Mouse (Mus musculus): ENCODE measurements around the gene Prss48. TPM values are rescaled to one million over a fixed set of nuclear protein-coding genes. Genes with fewer than 3 reads are reported as not detected.
A peak's percentile ranks its signal among the peaks of the same experiment; 100 is the strongest.
"Not testable (repeated sequence)": the region's sequence is repeated elsewhere in the genome, so short reads cannot be mapped to it uniquely, and the experiment has no call there.

Prss48 gene
- total RNA-seq, 2 experiments from 2014 or later: not detected

DNA sequence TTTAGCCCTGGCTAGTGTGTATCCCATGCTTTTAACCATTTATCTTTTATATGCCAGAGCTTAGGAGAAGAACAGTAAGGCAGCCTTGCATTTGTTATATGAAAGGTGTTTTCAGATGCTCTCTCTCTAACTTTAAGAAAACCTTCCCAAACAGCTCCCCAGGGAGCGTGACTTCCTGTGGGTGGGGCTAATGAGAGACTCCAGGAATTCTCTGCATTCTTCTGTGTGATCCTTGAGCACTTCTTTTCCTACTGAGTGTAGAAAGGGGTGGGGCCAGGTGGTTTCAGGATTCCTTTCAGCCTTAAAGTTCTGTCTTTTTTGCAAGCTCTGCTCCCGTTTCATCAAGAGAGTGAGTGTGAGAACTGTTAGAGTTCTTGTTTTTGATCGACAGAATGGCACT, 8.3 kb upstream of the Prss48 start:
- DNase-seq (ENCODE audit: low spot score in 2 of 2): no peak

DNA sequence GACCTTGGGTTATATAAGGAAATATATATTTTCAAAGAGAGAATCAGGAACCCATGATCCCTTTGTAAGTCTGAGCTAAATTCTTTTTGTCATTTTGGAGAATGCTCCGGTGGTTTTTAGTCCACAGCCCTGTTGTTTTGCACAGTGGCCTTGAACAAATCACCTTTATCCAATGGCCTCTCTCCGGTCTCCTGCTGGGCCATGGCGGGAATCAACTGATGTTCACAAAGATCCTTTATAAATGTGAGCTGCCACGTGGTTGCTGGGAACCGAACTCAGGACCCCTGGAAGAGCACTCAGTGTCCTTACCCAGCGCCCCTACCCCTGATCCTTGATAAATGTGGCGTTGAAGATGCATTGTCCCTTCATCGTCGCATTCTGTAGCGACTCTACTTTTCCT, 2.5 kb upstream of the Prss48 start:
- DNase-seq (ENCODE audit: low spot score in 2 of 2): no peak

DNA sequence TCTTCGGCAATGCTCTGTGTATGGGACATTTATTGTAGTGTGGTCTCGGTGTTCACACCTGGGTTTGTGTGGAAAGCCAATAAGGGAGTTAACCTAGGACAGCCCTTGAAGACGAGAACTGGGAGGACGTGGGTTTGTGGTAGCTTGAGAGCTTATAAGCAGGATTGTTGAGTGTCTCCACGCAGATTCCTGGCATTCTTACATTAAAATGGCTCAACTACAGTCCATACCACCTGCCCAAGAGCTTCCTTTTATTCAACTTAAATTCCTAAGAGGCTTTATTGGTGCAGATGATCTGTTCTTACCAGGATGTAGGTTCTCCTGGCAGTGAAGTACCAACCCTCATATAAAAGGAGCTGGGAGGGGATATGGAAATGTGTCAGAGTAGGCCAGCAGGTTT, 649 bp upstream of the Prss48 start:
- no peak for DNase-seq (ENCODE audit: low spot score in 2 of 2)

DNA sequence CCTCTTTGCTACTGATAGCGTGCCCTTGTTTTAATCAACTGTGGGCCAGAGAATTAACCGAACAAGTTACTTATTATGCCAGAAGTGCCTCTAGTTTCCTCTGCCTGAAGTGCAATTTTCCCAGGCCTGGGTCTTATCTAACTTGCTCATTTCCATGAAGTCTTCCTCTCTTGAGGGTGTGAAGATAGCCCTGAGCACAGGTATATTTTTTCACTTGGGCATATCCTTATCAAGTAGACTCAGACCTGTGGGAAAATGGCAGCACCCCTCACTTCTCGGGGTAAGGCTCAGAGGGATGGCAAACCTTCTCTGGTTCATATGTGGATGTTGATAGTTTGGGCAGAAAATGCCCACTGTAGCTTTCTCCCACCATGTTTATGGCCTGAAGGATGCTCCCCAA, 1.0 kb downstream of the Prss48 start:
- no peak for DNase-seq (ENCODE audit: low spot score in 2 of 2)

DNA sequence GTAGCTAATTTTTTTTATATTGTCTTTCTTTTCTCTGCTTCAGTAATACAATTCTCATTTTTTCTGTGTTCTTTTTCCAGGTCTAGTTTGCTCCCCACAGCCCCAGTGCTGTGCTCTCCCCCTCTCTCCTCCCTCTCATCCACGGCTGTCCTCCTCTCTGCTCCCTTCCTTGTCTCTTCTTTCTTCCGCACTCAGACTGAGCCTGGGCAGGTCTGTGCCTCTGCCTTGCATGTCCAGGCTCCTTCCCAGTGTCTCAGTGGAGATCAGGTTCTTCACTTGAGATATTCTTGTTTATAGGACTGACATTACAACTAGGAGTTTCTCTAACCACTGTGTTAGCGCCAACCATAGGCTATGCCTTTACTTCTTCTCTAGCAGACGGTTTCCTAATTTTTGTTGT, 7.6 kb downstream of the Prss48 start:
- DNase-seq (ENCODE audit: low spot score in 2 of 2): no peak

DNA sequence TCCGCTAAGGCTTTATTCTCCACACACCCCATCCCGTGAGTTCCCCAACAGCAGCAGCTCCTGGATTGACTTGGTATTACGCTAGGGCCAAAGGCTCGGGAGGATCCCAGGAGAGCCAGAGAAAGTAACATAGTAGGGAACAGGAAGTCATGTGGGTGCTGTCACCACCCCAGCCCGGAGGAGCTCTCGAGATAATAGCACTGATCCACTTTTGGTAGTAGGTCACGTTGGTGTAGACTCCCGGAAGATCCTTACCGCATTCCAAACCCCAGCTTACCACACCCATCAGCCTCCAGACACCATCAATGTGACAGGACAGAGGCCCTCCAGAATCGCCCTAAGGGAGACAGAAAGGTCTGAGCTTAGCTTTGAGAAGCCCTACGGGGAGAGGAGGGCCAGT, 8.5 kb downstream of the Prss48 start:
- DNase-seq (ENCODE audit: low spot score in 2 of 2): no peak

DNA sequence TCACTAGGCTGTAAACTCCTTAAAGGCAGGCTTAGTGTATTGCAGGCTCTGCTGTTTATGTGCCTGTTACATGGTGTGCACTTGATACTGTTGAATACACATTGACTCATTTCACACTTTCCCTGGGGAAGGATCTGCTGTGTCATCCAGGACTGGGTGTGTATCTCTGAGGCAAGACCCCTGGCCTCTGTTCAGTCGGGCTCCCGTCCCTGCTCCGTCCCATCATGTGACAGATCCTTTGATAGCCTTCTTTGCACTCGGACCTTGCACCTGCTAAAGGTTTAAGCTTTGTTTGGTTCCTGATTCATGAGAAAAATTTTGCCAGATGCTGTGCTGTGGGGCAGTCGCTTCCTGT, 10.5 kb downstream of the Prss48 start:
- DNase-seq (ENCODE audit: low spot score in 2 of 2): no peak

DNA sequence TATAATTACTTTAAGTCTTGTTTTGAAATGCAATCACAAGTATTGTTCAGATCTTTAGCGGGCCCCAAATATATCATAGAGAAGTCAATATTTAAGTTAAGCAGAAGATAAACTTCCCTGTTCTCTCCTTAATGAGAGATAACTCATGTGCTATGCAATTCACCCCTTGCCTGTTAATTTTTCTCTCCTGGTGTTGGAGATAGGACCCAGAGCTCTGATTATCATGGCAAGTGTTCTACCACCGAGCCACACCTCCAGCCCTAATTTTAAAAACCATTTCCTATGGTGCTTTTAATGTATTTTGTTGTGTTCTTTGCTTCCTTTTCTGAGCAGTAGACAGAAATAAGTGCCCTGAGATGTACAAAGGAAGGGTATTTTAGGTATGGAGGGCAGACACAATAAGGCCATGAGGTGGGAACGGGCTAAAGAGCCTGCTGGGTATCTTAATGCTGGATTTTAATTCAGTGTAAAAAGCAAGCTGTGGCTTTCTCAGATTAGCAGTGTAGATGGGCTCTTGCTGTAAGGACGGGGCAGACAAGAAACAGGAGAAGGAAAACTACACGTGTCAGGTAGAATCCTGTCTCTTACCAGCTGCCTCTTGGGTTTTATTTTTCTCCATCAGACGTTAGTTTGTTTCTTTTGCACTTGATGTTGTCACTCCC, 11.0 kb downstream of the Prss48 start:
- DNase-seq (ENCODE audit: low spot score in 2 of 2): no peak

DNA sequence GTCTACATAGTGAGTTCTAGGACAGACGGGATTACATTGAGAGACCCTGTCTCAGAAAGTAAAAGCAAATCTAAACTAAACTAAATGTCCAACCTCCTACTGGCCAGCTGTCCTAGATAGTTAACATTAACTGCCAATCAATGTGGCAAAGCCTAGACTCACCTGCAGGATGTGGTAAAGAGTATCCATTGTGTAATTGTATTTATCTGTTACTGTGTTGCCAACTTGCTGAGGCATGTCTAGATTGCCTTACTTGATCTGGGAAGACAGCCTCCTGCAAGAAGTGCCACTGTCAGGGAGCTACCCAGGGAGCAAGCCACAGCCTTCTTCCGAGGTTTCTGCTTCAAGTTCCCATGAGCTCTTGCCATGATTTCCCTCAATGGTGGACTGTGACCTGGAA, 15.1 kb downstream of the Prss48 start:
- DNase-seq (ENCODE audit: low spot score in 2 of 2): no peak

DNA sequence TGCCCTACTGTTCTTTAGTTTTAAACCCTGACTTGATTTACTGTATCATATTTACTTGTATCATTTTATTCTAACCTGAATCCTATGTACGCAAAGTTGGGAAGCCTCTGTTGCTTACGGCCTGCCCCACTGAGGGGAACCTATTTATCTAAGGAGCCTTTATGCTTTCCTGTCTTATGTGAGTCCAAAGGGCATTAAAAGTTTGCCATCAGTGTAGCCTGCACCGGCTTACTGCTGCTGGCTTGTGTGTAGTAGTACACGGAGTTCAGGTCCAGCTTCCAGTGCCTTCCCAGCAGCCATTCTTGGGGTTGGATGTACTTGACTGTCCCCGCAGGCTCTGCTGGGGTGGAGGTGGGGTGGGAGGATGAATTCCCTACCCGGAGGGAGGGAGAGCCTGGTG, 17.8 kb downstream of the Prss48 start:
- peak in 1 of 2 experiments; percentile 3 for DNase-seq (ENCODE audit: low spot score in 2 of 2)

DNA sequence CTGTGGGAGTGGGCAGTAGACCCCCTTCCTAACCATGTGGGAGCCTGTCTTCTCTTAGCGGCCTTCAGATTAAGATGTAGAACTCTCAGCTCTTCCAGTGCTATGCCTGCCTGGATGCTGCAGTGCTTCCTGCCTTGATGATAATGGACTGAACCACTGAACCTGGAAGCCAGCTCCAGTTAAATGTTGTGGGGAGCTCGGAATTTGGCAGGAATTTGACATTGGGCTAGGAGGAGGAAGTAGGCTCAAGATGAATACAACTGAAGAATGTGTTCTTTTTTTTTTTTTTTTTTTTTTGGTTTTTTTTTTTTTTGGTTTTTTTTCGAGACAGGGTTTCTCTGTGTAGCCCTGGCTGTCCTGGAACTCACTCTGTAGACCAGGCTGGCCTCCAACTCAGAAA, 20.5 kb downstream of the Prss48 start:
- not testable (repeated sequence) for DNase-seq (ENCODE audit: low spot score in 2 of 2)

DNA sequence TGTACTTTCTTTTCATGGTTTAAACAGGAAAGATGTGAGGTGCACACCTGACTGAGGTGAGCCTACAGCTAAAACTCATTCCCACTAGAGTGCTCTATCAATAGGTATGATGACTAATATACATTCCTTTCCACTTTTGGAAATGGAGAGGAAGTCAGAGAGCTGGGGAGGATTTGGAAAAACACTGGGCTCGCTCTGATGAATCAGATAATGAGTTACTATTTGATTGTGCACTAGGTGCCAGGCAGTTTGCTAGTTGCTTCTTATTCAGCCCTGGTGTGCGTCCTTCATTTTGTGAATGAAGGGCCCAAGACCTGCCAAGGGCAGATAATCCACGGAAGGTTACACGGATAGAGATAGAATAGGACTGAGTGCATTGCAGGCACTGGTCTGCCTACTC, 22.3 kb downstream of the Prss48 start:
- no peak for DNase-seq (ENCODE audit: low spot score in 2 of 2)

DNA sequence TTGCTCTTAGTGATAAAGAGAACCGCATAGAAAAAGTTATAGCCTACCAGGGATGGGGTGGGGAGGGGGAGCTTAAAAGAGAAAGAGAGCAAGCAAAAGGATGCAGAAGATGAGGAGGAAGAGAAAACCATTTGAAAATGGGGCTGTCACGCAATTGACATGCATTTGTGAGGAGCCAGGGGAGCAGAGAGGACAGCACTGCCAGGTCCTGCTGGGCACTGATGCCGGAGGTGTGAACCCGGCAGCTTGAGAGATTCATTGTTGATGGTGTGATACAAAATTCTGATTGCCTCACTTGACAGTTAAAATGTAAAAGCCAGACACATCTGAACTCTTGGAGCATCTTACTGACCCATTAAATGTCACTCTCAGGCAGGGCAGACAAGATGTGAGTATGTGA, 27.8 kb downstream of the Prss48 start:
- no peak for DNase-seq (ENCODE audit: low spot score in 2 of 2)

DNA sequence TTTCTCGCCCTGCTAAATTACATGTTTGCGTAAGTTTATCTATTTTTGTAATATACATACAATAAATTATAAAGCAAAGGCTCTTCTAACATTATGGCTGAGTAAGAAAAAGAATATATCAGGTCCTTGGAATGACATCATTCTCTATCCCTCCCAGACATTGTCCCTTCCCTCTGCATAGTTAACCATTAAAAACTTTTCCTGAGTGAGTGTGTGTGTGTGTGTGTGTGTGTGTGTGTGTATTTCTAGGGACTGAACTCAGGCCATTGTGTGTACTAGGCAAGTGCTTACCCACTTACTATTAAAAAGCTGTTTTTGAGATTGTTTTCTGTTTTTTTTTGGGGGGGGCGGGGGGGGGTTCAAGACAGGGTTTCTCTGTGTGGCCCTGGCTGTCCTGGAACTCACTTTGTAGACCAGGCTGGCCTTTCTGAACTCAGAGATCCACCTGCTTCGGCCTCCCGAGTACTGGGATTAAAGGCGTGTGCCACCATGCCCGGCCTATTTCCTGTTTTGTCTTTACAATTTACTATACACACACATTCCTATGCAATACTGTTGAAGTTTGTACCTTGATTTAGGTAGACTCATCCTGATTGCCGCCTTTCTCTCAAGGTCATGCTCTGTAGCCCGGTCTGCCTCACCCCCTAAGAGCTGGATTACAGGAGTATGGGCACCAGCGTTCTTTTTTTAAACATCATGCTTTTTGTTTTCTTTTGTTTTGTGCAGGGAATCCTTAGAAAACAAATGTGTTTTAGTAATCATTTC, 28.7 kb downstream of the Prss48 start:
- no peak for DNase-seq (ENCODE audit: low spot score in 2 of 2)

DNA sequence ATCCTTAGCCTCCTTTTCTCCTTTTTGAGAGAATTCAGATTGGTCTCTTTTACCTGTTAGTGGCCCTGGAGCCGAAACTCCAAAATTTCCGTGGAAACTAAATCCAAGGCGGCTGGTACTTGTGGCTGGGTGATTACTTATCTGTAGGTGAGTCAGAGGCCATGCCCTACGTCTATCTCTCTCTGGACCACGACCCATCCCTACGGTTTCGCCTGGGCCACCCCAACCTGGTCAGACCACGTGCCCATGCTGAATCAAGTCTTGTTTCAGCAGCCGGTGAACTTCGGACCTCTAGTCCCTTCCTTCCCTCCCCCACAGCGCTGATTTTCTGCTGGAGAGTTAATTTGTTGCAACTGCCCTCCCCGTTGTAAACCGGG, 30.7 kb downstream of the Prss48 start:
- DNase-seq (ENCODE audit: low spot score in 2 of 2): no peak

DNA sequence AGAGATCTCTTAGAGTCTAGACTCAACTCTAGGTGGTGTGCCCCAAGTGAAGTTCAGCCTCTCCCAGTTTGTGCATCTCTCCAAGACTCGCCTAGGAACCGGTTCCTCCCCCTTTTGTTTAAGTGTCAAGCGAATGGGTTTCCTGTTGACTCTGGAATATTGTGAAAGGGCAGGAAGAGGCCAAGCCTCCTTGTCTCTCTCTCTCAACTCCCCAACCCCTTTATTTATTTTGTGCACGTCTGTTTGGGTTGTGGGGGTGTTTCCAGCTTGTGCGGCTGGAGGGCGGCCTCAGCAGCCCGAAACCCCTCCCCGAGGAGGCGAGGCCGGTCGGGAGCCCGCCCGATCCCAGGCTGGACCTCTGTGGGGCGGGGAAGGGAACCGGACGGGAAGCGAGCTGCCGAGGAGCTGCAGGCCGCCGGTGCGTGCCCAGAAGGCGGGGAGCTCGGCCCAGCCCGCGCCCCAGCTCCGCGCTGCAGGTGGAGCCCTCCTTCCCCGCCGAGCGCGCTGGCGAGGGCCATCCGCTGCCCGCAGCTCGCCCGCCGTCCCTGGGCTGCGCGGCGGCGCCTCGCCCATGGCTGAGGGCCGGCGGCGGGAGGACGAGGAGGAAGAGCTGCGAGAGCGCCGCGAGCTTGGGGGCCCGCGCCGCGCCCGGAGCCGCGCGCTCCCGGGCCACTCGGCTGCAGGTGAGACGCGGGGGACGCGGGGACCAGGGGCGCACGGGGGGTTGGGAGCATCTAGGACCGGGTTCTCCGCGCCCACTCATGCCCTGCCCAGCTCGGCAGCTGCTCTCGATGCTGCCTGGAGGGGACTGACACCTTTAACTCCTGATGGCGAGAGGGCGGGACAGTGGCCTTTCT, 31.3 kb downstream of the Prss48 start, which contains the start of gene Sh3d19:
Sh3d19 (plus strand) TSS at position 368 of the 857 bp plus-strand sequence.
- DNase-seq (ENCODE audit: low spot score in 2 of 2): peak; percentile 63 to 68

DNA sequence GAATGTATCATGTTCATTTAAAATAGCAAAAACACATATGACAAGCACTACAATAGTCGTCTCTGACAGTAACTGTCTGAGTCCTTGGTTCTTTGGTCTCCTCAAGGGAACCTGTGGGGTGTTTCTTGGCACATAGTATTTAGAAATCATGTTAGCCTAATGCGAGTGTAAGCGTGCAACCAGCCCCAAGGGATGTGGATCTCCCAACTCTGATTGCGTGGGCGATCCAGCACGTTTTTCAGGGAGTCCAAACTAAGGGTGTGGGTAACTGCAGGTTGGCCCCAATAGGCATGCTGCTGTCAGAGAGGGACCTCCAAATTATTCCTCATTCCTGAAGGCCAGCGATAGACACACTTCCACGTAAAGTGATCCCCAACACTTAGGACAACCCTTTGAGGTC, 33.3 kb downstream of the Prss48 start:
- no peak for DNase-seq (ENCODE audit: low spot score in 2 of 2)

DNA sequence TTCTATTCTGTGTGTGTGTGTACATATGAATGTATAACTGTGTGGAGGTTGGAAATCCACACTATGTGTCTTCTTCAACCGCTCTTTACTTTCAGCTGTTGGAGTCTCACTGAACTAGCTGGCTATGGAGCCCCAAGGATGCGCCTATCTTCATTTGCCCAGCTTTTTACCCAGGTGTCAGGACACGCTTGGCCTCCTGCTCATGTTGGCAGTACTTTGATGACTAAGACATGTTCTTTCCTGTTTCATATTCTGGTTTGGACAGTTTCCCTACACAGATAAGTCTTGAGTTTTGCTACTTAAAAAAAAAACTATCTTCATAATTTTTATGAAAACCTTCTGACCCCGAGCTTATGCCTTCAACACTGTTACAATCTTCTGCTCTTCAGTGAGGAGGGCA, 36.8 kb downstream of the Prss48 start:
- no peak for DNase-seq (ENCODE audit: low spot score in 2 of 2)

DNA sequence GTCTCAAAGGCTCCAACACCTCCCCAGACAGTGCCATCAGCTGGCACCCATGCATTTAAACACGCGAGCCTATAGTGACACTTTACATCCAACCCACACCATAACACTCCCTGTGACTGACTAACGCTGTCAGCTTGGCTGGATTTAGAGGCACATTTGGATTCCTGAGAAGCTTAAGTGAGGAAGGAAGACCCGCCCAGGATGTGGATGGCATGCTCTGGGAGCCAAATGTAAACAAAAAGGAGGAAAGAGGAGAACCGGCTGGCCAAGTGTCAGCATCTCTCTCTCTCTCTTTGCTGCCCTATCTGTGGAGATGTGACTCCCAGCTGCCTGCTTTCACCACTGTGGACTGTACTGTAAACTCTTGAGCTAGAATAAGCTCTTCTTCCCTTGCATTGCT, 41.2 kb downstream of the Prss48 start:
- no peak for DNase-seq (ENCODE audit: low spot score in 2 of 2)

DNA sequence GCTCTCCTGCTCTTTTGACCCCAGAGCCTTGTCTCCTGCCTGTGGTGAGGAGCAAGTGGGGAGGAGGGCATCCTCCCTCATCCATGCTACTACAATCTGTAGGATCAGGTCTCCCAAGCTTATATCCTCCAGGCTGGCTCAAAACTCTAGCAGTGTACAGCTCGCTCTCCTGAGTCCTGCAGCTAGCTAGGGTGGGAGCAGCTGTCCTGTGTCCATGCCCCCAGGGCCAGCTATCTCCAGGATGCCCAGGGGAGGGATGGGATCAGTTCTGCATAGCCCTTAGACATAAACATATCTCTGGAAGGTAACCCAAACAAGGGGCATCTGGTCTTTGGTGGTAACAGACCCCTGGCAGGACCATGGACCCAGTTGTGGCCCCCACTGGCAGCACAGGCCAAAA, 42.6 kb downstream of the Prss48 start:
- no peak for DNase-seq (ENCODE audit: low spot score in 2 of 2)

DNA sequence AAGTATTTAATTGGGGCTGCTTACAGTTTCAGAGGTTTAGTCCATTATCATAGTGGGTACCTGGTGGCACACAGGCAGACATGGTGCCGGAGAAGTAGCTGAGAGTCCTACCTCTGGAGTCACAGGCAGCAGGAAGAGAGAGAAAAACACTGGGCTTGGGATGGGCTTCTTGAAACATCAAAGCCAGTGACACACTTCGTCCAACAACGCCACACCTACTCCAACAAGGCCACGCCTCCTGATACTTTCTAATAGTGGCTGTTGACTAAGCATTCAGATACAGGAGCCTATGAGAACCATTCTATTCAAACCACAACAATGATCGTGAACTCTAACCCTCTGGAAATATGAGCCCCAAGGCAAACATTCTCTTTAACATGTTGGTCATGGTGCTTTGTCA, 46.6 kb downstream of the Prss48 start:
- DNase-seq (ENCODE audit: low spot score in 2 of 2): no peak

DNA sequence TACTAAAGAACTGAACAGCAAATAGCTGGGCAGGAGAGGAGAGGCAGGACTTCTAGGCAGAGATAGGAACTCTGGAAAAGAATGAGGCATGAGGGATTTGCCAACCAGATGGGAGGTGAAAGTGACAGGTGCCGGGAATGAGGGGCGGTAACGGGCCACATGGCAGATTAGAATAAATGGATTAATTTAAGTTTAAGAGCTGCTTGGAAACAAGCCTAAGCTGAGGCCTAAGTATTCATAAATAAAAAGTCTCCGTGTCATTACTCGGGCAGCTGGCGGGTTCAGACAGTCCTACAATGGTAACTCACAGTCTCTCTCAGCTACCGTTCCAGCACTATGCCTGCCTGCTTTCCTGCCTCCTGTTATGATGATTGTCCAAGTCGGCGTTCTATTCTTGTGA, 47.0 kb downstream of the Prss48 start:
- DNase-seq (ENCODE audit: low spot score in 2 of 2): peak in 1 of 2 experiments; percentile 54
